Mouse (Mus musculus) ES-E14 (cell line): Measurements from ENCODE around the gene Hint1. TPM values are rescaled to one million over a fixed set of nuclear protein-coding genes. Genes with fewer than 3 reads are reported as not detected.

Source experiments
- DNase-seq: peaks from one replicate; pipeline ENCODE4 v3.0.0-alpha.2; 2013; ENCODE audit warnings: low read depth, low spot score
- H3K27ac ChIP-seq: 2 replicates; pipeline ENCODE4 v1.5.1; 2012; ENCODE audit warnings: low read depth, mild to moderate bottlenecking, low read length, moderate library complexity, mixed read lengths; ENCODE audit not compliant: poor library complexity, insufficient read depth, severe bottlenecking
- H3K36me3 ChIP-seq: 2 replicates; pipeline ENCODE4 v1.6.1; 2012; ENCODE audit warnings: mild to moderate bottlenecking, low read length, moderate library complexity, mixed read lengths; ENCODE audit not compliant: control insufficient read depth, poor library complexity, insufficient read depth, severe bottlenecking
- H3K4me1 ChIP-seq, 2 experiments: fragments of 150-350 bp in 1 of 2; sonication (generic) in 1 of 2; 2 replicates each; pipeline ENCODE4 v1.6.1; 2012; ENCODE audit warnings: low read length in 2 of 2, mild to moderate bottlenecking in 1 of 2, mixed read lengths in 1 of 2; ENCODE audit not compliant: control insufficient read depth in 2 of 2, insufficient read depth in 2 of 2, poor library complexity in 1 of 2
- H3K4me3 ChIP-seq, 2 experiments: fragments of 150-350 bp in 1 of 2; sonication (generic) in 1 of 2; 2 replicates each; pipeline ENCODE4 v1.5.1; 2012; ENCODE audit warnings: low read length in 2 of 2, low read depth in 1 of 2, mild to moderate bottlenecking in 1 of 2, mixed read lengths in 1 of 2; ENCODE audit not compliant: insufficient read depth in 1 of 2, poor library complexity in 1 of 2, severe bottlenecking in 1 of 2
- H3K9ac ChIP-seq: 2 replicates; pipeline ENCODE4 v1.6.1; 2012; ENCODE audit warnings: low read depth, mild to moderate bottlenecking, low read length, mixed read lengths; ENCODE audit not compliant: poor library complexity, insufficient read depth, severe bottlenecking
- H3K9me3 ChIP-seq: fragments of 150-350 bp; sonication (generic); 2 replicates; pipeline ENCODE4 v1.6.1; 2012; ENCODE audit warnings: low read depth, mild to moderate bottlenecking, low read length; ENCODE audit not compliant: control insufficient read depth, insufficient read depth
- CHD2 ChIP-seq: IDR thresholded peaks from 2 replicates; pipeline ENCODE4 v1.6.1; 2014; ENCODE audit warnings: mild to moderate bottlenecking, low read depth, low read length, inconsistent platforms
- HCFC1 ChIP-seq: IDR thresholded peaks from 2 replicates; pipeline ENCODE4 v1.6.1; 2012; ENCODE audit warnings: low read length, inconsistent platforms, borderline replicate concordance; ENCODE audit not compliant: insufficient read depth
- MAFK ChIP-seq: IDR thresholded peaks from 2 replicates; pipeline ENCODE4 v1.6.1; 2014; ENCODE audit warnings: mild to moderate bottlenecking, low read depth, low read length, inconsistent platforms; ENCODE audit not compliant: insufficient read depth
- ZC3H11A ChIP-seq: IDR thresholded peaks from 2 replicates; pipeline ENCODE4 v1.6.1; 2012; ENCODE audit warnings: low read depth, mild to moderate bottlenecking, inconsistent platforms, low read length, borderline replicate concordance
- ZNF384 ChIP-seq: IDR thresholded peaks from 2 replicates; pipeline ENCODE4 v1.6.1; 2012; ENCODE audit warnings: low read depth, low read length, inconsistent platforms
- in situ Hi-C, 2 experiments: fragments of 600-800 bp; cut with MboI; formaldehyde crosslinking; loops; one replicate each; pipeline ENCODE4 v1.15.1; 2025; ENCODE audit warnings: low sequenced_read_pairs in 2 of 2, inconsistent platforms in 1 of 2; ENCODE audit not compliant: unreplicated experiment in 2 of 2
- total RNA-seq: library from RNA; depleted of rRNA; stranded (reverse); fragments of 300-350 nt; gene quantifications from 2 replicates; pipeline ENCODE4 v1.2.3, GENCODE M21; 2012; rRNA removed

Hint1 gene
- total RNA-seq = 641 and 707 TPM in 2 replicates

- DNase-seq = peak; percentile 73
- in situ Hi-C loops = no loop called here
- 0 out of 2 replicates have a peak, but pooled peaks have one; percentile 64 for TF ChIP-seq HCFC1
- TF ChIP-seq MAFK = no peak
- no peak for TF ChIP-seq ZC3H11A
- Histone ChIP-seq H3K4me3 (peak within 1 kb of the TSS; percentile 86 to 88), H3K9me3 (no peaks in the 10 kb centered on the region), H3K9ac (peak within 1 kb of the TSS; percentile 98), H3K36me3 (peaks cover 14% of the 10 kb centered on the region), H3K4me1 (peaks cover 0 to 6% of the 10 kb centered on the region in 2 experiments; a peak in 3 of 4 replicates), H3K27ac (peak within 1 kb of the TSS; percentile 82)
Observed at GRCm38 (mm10) chr11:54866119-54867048, at the start of gene Hint1. Gene Hint1, plus strand, starts transcription at chr11:54866383.

- Histone ChIP-seq H3K36me3 (no peaks in the 10 kb centered on the region), H3K9ac (no peak overlapping the region), H3K9me3 (no peaks in the 10 kb centered on the region), H3K27ac (no peak overlapping the region), H3K4me1 (peaks cover 0 to 4% of the 10 kb centered on the region in 2 experiments; a peak in 1 of 4 replicates), H3K4me3 (no peak overlapping the region)
- no peak for DNase-seq
- no peak for TF ChIP-seq CHD2
- no peak for TF ChIP-seq HCFC1
- TF ChIP-seq ZC3H11A = no peak
- no peak for TF ChIP-seq MAFK
- no peak for TF ChIP-seq ZNF384
- in situ Hi-C loops = no loop called here
Observed at GRCm38 (mm10) chr11:54817449-54817848, 48.7 kb upstream of the Hint1 start.

- no peak overlapping the region for H3K9ac ChIP-seq
- H3K4me1 ChIP-seq = peaks cover 0 to 4% of the 10 kb centered on the region in 2 experiments; a peak in 1 of 4 replicates
- in situ Hi-C loops = no loop called here
- TF ChIP-seq HCFC1 = no peak
- H3K9me3 ChIP-seq = no peaks in the 10 kb centered on the region
- no peak overlapping the region; a peak in 1 of 4 replicates for H3K4me3 ChIP-seq
- no peak for DNase-seq
- no peak overlapping the region for H3K27ac ChIP-seq
- H3K36me3 ChIP-seq = no peaks in the 10 kb centered on the region
Observed at GRCm38 (mm10) chr11:54819489-54819888, 46.7 kb upstream of the Hint1 start.

- DNase-seq = no peak
- TF ChIP-seq ZC3H11A (no peak), MAFK (no peak), HCFC1 (no peak), CHD2 (no peak), ZNF384 (no peak)
- in situ Hi-C loops = no loop called here
Observed at GRCm38 (mm10) chr11:54823467-54823866, 42.7 kb upstream of the Hint1 start.

GRCm38 (mm10) chr11:54825774-54826173 is 40.4 kb upstream of the Hint1 start:
- H3K9me3 ChIP-seq = no peaks in the 10 kb centered on the region
- H3K4me1 ChIP-seq = no peaks in the 10 kb centered on the region
- in situ Hi-C loops = no loop called here
- no peaks in the 10 kb centered on the region for H3K36me3 ChIP-seq
- no peak overlapping the region for H3K4me3 ChIP-seq
- no peak overlapping the region for H3K27ac ChIP-seq
- no peak for DNase-seq
- TF ChIP-seq HCFC1 (no peak), MAFK (no peak), CHD2 (no peak)
- H3K9ac ChIP-seq = no peak overlapping the region

More at GRCm38 (mm10) chr11:54823467-54823866, 42.7 kb upstream of the Hint1 start:
- no peak overlapping the region for H3K27ac ChIP-seq
- H3K9ac ChIP-seq = no peak overlapping the region
- H3K4me1 ChIP-seq = peaks cover 0 to 4% of the 10 kb centered on the region in 2 experiments; a peak in 1 of 4 replicates
- no peaks in the 10 kb centered on the region for H3K9me3 ChIP-seq
- H3K4me3 ChIP-seq = no peak overlapping the region
- no peaks in the 10 kb centered on the region for H3K36me3 ChIP-seq
